In the genomic region with DNA sequence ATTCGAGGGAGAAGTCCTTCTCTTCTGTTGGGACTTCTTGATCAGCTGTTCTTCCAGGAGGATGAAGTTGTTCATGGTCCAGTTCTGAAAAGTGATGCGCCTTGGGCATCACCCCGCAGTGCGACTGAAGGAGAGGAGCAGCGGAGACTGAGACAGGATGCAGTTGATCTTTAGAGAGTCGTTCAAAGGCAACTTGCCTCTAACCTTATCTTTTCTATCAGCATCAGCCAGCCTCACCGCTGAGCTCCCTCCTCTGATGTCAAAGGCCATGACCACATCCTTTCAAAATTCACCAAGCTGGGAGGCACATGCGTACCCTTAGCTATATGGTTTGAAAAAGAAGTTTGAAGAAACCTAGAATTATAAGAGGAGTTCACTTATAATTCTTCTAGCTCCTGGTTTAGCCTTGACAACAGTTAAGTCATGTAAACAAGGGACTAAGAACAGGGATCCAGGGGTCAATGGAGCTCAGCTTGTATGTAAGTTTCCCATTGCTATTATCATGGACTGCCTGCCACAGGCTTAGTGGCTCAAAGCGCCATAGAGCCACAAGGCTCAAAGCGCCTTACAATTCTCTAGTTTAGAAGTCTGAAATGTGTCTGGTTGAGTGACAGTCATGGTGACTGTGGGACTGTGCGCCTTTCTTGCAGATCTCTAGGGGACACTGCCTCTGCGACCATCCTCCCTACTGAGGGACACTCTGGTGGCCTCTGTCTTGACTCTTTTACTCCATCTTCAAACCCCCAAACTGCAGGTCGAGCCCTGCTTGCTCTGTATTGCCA, we compare ENCODE assay signal across 14 mouse cellular contexts. TPM values are rescaled to one million over a fixed set of nuclear protein-coding genes. Genes with fewer than 3 reads are reported as not detected.
DNase-seq lines count a peak whose midpoint lies in the region; ATAC-seq lines count a peak whose summit lies in the region.
"Had no signal": no experiment of that assay in that cellular context is flagged by ENCODE, and none has a peak within 500 bp of the region (broad histone marks: within the 10 kb centered on the region; RNA-seq: fewer than 3 reads in every experiment).

A gene (minus strand): TSS at position 180 of the 782 bp plus-strand sequence.

- ATAC-seq in granulocyte monocyte progenitor cell, adult 5-6 weeks (replicated peaks; ENCODE audit: poor library complexity, severe bottlenecking), result peak; percentile 29; the same call in 1 of the 2 replicates
- ATAC-seq in neutrophil, adult 5-6 weeks (ENCODE audit: extremely low read depth, insufficient number of reproducible peaks, low FRiP score, poor library complexity, severe bottlenecking), result peak; percentile 48; the same call in 1 of the 2 replicates
- no peak for ATAC-seq in frontal cortex, adult (ENCODE audit: low TSS enrichment)
- ATAC-seq: forebrain, embryonic 13.5 days; intestine, embryonic 15.5 days had no signal

- peak; percentile 21 for DNase-seq in spleen, adult 12 weeks (ENCODE audit: low spot score)
- no peak for DNase-seq in spleen, postnatal 14 days (ENCODE audit: low spot score in 2 of 2)
- no peak for DNase-seq in urinary bladder, postnatal 25 days (ENCODE audit: low spot score)
- DNase-seq in kidney, adult 18-20 months, result no peak
- DNase-seq: adrenal gland, postnatal 25 days; cerebellum, postnatal 36 days; kidney, postnatal 25 days; midbrain, embryonic 14.5 days had no signal

RNA-seq across cellular contexts. Expression of the gene that starts here (rescaled TPM):
- 0.28 TPM in 1 of 2 replicates, not detected in the other for total RNA-seq in granulocyte monocyte progenitor cell, adult 5-6 weeks (2014; fragmentation: Nextera tagmentation)
- 0.21 and 0.26 TPM in 2 replicates for total RNA-seq in granulocyte monocyte progenitor cell, adult 5-6 weeks (2017)
- 28.7 and 29.5 TPM in 2 replicates for total RNA-seq in neutrophil, adult 5-6 weeks (2017)
- total RNA-seq: gastrocnemius, adult 8-10 months had no signal

Comparison
In these comparisons a context has a peak if more than half of its experiments do, and no peak if none do; other contexts are left out.
1. RNA of the gene that starts here (total RNA-seq): 28.7 to 29.5 TPM in neutrophil, adult 5-6 weeks; 0.21 to 0.28 TPM in granulocyte monocyte progenitor cell, adult 5-6 weeks; every median in the first group is over 10 times any median in the second.
2. Peak in ATAC-seq in granulocyte monocyte progenitor cell, adult 5-6 weeks; RNA of the gene not detected or under 1 TPM.